Mouse (Mus musculus) common myeloid progenitor, adult 5-6 weeks (primary cell): ENCODE data around the gene Ivd. TPM values are rescaled to one million over a fixed set of nuclear protein-coding genes. Genes with fewer than 3 reads are reported as not detected.

Source experiments
- ATAC-seq: replicated peaks from 2 replicates; pipeline ENCODE4 v1.8.0; 2016; ENCODE audit warnings: low read depth, mild to moderate bottlenecking, moderate TSS enrichment, inconsistent platforms; ENCODE audit not compliant: poor library complexity, severe bottlenecking
- total RNA-seq: library from RNA; stranded (forward); fragments of 200-1000, 187-1606 nt; gene quantifications from 2 replicates; pipeline ENCODE4 v1.2.3, GENCODE M21; 2017

The Ivd gene
- 23.8 and 36.2 TPM in 2 replicates for total RNA-seq

GRCm38 (mm10) chr2:118861454-118862339 lies at the start of gene Ivd:
Gene Ivd, plus strand, starts transcription at chr2:118861954.
- ATAC-seq: peak; percentile 99

DNA sequence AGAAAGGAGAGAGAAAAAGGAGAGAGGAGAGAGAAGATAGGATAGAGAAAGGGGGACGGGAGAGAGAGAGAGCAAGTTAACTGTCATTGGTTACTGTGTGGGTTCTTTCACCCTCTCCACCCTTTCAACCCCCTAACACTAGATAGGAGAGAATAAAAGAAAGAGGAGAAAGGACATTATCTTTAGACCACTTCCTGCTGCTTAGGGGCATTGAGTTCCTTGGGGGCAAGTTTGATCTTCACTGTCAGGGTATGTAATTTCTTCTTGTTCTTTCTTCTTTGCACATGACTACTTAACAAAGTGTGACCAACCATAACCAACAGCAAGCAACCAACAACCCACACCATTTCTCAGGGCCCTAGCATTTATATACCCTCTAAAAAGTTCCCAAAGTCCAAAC lies 49.0 kb upstream of the Ivd start:
- no peak for ATAC-seq

GRCm38 (mm10) chr2:118813981-118814836 lies 47.5 kb upstream of the Ivd start, which contains the start of gene Knstrn:
Gene Knstrn, plus strand, starts transcription at chr2:118814003.
- peak; percentile 99 for ATAC-seq

DNA sequence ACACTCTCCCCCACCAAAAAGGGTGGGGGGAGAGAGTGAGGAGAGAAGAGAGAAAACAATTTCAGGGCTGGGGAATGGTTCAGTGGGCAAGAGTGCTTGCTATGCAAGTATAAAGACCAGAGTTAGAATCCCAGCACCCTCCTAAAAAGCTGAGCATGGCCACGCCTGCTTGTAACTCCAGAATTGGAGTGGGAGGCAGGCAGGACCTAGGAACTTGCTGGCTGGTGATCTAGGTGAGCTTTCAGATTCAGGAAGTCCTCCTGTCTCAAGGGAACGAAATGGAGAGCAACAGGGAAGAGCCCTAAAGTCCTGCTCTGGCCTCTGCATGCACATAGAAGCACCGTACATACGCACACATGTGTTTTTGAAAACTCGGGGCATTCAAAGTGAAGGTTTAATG lies 39.0 kb upstream of the Ivd start:
- ATAC-seq: no peak

DNA sequence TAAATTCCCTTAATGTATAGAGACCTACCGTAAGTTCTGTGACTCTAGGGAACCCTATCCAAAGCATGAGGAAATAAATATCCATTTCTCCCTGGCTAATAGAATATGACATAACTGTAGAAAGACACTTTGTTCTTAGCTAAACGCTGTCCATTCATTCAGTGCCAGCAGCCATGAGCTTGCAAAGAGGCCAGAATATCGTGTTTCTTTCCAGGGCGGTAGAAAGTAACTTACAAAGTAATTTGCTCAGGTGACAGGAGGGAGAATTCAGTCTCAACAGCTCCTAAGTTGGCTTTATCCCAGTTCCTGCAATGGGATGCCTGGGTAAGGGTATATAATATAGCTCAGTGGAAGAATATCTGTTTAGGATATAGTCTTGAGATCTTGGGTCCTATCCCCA lies 37.4 kb upstream of the Ivd start:
- ATAC-seq: no peak

DNA sequence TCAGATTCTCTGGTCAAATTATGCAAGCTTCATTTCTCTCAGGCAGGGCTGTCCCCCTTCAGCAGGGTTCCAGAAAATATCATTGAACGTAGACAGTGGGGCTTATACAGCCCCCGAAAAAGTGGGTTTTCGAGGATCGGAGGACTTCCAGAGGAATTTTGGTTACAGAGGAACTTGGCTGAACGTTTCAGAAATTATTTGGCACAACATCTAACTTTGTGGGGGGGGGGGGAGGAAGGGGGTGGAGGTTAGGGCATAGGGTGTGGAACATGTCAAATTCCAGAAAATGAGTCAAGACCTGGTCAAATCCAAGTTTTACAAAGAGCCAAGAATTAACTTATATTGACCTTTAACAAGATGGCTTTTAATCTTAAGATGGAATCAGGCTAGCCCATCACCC lies 32.7 kb upstream of the Ivd start:
- ATAC-seq: no peak

DNA sequence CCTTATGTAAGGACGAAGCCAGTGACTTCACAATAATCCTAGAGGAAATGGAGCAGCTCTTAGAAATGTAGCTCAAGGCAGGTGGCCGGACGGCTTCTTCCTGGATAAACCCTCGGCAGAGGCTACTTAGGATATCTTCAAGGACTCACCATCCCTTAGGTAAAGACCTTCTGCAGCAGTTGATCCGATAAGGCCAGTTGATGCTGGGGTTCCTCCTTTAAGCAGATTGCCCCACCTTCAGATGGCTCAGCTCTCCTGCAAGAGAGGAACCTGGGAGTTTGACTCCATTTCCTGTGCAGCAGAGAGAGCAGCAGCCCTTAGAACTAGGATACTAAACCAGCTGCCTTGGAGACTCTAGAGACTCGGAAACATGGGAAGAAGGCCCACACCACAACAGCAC lies 27.7 kb upstream of the Ivd start:
- ATAC-seq: no peak

DNA sequence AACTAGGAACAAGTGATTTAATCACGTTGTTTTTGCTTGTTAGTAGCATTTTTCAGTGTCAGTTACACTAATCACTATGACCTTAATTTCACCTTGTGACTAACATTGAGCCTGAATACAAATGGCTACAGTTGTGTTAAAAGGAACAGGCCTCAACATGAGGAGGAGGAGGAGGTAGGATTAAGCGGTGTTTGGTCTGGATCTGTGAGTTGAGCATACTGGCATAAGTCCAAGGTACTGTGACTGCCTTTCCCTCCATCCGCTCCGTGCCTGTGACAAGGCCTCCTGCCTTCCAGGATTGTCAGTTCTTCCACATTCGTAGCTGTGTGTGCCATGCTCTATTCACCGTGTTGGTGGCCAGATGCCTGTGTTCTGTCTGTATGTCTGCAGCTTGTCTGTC lies 26.6 kb upstream of the Ivd start:
- ATAC-seq: no peak

- ATAC-seq: no peak
Observed at GRCm38 (mm10) chr2:118838330-118838729, 23.4 kb upstream of the Ivd start.

DNA sequence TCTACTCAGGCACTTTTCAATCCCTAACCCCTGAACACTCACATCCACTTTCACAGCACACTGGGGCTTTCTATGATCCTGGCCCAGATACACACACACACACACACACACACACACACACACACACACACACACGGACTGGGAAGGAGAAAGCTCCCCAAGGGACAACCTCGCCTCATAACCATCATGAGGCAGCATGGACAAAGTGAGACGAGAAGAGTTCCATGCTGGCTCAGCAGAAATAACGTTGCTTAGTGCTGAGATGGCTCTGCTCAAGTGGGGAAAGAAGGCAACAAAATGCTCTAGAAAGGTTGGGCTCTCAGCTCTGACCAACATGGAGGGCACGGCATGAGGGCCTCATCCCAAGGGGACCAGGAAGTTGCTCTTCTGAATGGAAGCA lies 20.6 kb upstream of the Ivd start:
- no peak for ATAC-seq

- no peak for ATAC-seq
Observed at GRCm38 (mm10) chr2:118841774-118842173, 20.0 kb upstream of the Ivd start.

- no peak for ATAC-seq
Observed at GRCm38 (mm10) chr2:118844427-118844826, 17.3 kb upstream of the Ivd start.

DNA sequence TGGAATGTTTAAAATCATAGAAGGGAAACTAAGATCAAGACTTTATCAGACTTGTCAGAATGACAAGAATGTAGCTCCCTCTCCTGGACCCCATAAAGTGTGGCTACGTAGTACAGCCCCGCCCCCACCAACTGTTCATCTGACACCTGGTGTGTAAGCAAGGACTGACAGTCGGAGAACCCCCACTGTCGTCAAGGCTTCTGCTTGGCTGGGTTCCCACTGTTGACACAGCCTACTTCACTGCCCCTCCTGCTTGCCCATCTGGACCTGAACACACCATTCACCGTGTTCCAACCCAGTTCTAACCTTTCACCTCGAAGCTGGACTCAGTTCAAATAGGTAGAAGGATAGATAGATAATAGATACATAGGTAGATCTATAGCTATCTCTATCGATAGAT lies 15.5 kb upstream of the Ivd start:
- ATAC-seq: peak; percentile 39; the same call in 1 of the 2 replicates

GRCm38 (mm10) chr2:118851756-118852155 lies 10.0 kb upstream of the Ivd start:
- no peak for ATAC-seq

DNA sequence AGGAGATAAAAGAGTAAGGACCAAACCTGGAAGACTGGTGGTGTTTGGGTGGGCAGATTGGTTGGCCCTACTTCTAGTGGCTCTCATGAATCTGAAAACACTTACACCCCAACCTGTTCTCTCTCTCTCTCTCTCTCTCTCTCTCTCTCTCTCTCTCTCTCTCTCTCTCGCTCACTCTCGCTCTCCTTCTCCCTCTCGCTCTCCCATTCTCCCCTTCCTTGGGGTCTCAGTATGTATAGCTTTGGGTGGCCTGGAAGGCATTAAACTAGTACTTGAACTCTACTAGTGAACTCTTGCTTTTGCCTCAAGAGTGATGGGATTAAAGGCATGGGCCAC lies 554 bp downstream of the Ivd start:
- no peak for ATAC-seq

DNA sequence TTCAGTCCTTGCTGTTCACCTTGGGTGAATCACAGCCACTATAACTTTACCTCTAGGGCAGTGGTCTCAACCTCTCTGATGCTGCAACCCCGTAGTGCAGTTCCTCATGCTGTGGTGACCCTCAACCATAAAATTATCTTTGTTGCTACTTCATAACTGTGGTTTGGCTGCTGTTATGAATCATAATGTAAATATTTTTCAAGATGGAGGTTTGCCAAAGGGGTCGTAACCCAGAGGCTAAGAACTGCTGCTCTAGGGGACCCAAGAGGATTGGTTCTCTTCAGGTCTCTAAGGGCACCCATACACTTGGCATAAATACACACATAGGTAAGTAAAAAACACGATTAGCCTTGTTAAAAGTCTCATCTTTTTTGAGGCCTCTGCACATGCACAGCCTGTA lies 8.8 kb downstream of the Ivd start:
- ATAC-seq: no peak

DNA sequence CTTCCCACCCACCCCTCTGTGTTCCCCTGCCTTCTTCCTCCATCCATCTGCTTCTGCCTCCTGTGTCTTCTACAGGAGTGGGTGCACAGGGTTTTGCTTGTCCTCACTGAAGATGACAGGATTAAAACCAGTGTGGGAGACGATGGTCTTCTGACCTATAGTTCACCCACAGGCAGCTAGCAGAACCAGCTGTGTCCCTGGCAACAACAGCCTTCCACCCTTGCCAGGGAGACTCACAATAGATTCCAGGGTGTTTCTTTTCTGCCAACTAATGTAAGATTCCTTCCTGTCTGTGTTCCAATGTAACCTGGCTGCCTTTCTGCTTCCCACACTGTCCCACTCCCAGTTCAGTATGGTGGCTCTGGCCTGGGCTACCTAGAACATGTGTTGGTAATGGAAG lies 9.3 kb downstream of the Ivd start:
- ATAC-seq: no peak

DNA sequence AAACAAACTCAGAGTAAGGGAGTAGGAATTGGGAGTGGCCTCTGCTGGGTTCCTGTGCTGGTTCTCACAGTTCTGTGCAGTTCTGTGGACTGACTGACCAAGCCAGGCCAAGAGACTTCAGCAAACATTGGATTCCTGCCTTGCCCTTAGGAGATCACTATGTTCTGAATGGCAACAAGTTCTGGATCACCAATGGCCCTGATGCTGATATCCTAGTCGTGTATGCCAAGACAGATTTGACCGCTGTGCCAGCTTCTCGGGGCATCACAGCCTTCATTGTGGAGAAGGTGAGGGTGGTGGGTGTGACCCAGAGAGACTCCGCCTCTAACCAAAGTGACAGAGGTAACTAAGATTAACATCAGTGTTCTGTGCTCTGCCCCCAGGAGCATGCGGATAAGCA lies 11.3 kb downstream of the Ivd start:
- no peak for ATAC-seq

GRCm38 (mm10) chr2:118873890-118874430 lies 12.2 kb downstream of the Ivd start:
- no peak for ATAC-seq

DNA sequence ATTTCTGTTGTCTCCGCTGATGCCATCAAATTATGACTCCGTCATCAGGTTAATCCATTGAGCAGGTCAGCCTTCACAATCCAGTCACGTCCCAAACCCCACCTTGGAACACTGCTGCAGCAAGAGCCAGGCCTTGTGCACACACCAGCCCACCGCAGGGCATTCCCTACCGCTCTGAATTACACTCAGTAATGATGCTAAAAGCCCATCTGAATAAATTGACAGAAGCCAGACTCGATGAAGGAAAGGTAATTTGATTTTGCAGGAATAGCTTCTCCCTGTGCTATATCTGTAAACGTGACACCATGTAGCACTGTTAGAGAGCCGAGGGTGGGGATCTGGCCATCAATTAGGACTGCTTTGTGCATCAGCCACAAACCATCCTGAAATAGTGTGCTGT lies 13.6 kb downstream of the Ivd start:
- ATAC-seq: no peak

GRCm38 (mm10) chr2:118876453-118876852 lies 14.7 kb downstream of the Ivd start:
- no peak for ATAC-seq
